Mouse (Mus musculus): ENCODE measurements at regions not wholly inside any gene's neighbourhood (a gene's known extent, or its start where the extent isn't known, plus 50 kb on each side); places are given as distances from the start of the nearest gene placed in this dataset.

DNA sequence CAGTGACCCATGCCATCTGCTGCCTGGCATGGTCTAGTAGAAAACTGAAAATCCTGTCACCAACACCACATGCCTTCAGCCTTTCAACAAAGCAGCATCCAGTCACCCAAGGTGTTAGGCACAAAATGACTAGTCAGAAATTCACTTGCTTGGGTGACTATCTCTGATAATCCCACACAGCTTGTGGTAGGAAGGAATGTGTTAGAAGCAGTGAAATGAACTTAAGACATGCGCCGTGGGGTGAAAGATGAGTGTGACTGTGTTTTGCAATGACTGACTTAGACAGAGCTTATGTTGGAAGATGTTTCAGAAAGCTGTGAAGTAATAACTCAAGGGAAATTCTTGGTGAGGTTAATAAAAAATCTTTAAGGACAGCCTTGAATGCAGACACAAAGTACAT lies 51.6 kb upstream of the BC052040 start:
- Histone ChIP-seq H3K4me1 (replicated peaks; ENCODE audit: control insufficient read depth, insufficient read depth, low read length) (no peaks in the 10 kb centered on the region), H3K36me3 (ENCODE audit: control insufficient read depth, insufficient read depth, low read length) (no peaks in the 10 kb centered on the region), H3K27ac (ENCODE audit: control insufficient read depth, insufficient read depth, low read length) (no peak overlapping the region), H3K27me3 (ENCODE audit: control insufficient read depth, insufficient read depth, low read length) (no peaks in the 10 kb centered on the region), H3K4me3 (ENCODE audit: control insufficient read depth, insufficient read depth, low read length) (no peak overlapping the region)
- TF ChIP-seq CTCF (IDR thresholded peaks at IDR 0.05; ENCODE audit: borderline replicate concordance, control insufficient read depth, extremely low read depth, insufficient read depth, low read length, poor library complexity) (no peak), POLR2A (IDR thresholded peaks at IDR 0.05; ENCODE audit: control insufficient read depth, extremely low read depth, insufficient read depth, low read length, poor library complexity) (no peak)
- DNase-seq: no peak
- WGBS: 96% methylated on average over 2 of the region's 2 CpGs

Data from thymus, adult 2 months (tissue).